In the genomic region with DNA sequence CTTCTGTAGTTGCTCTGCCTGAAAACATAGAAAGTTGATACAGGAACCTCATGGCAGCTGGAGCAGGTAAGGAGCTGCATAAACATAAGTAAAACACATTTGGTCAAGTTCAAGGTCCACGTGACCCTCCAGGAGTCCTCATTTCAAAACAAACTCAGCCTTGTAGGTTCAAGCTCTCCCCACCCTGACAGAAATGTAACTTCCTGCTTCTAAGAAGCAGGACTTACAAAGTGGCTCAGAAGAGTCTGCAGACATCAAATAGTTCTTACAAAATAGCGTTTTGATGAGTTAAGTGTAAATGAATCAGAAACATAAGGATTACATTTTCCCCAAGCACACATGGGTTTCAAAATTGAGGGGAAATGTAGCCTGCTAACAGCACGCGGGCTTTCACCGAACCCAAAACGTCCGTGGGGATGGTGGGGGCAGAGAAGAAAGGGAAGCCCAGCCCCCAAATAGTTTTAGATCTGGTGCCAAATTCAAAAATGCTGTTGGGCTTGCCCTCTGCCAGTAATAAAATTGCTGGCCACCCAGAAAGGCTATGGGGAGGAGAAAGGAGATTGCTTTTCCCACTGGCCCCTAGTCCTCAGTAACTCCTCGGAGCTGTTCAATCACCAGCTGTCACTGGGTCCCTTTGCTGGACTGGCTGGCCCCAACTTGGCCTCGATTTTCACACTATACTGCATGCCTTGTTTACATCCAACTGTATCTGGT, we compare ENCODE assay signal across 14 mouse cellular contexts.
DNase-seq lines count a peak whose midpoint lies in the region; ATAC-seq and TF ChIP-seq lines count a peak whose summit lies in the region.
"Had no signal": no experiment of that assay in that cellular context is flagged by ENCODE, and none has a peak within 500 bp of the region (broad histone marks: within the 10 kb centered on the region; RNA-seq: fewer than 3 reads in every experiment).

No protein-coding gene starts in this region.

- no peak for ATAC-seq in heart, embryonic 13.5 days (ENCODE audit: extremely low read depth, insufficient number of reproducible peaks, low FRiP score, low TSS enrichment)
- ATAC-seq in lung, embryonic 14.5 days (ENCODE audit: insufficient read depth) = peak; percentile 97
- ATAC-seq in limb, embryonic 12.5 days (ENCODE audit: insufficient number of reproducible peaks, insufficient read depth, low FRiP score, low TSS enrichment, low read depth) = peak; percentile 80; the same call in 1 of the 2 replicates
- ATAC-seq: Patski had no signal

- 40% methylated on average over 9 of the region's 9 CpGs for WGBS in heart, embryonic 13.5 days
- WGBS in lung, embryonic 14.5 days = 10% methylated on average over 9 of the region's 9 CpGs
- 38% methylated on average over 9 of the region's 9 CpGs for WGBS in embryonic facial prominence, embryonic 10.5 days
- 14% methylated on average over 9 of the region's 9 CpGs for WGBS in limb, embryonic 12.5 days

- H3K27ac ChIP-seq in heart, embryonic 13.5 days (replicated peaks) = 0 out of 2 replicates have a peak overlapping the region, but pooled peaks have one; percentile 15
- peak overlapping the region; percentile 42; the same call in 1 of the 2 replicates for H3K27ac ChIP-seq in lung, embryonic 14.5 days (ENCODE audit: low read depth)
- peak overlapping the region; percentile 66 for H3K27ac ChIP-seq in embryonic facial prominence, embryonic 10.5 days (replicated peaks)
- peak overlapping the region; percentile 1; the same call in 1 of the 2 replicates for H3K27ac ChIP-seq in limb, embryonic 12.5 days
- H3K27ac ChIP-seq: gastrocnemius, adult 2 months; macrophage; neural tube, embryonic 13.5 days had no signal

- peak overlapping the region; percentile 28; the same call in 1 of the 2 replicates for H3K4me2 ChIP-seq in heart, embryonic 13.5 days
- H3K4me2 ChIP-seq in lung, embryonic 14.5 days = peak overlapping the region; percentile 29
- H3K4me2 ChIP-seq in limb, embryonic 12.5 days = peak overlapping the region; percentile 43
- H3K4me2 ChIP-seq: neural tube, embryonic 13.5 days had no signal

- no peak overlapping the region for H3K9ac ChIP-seq in heart, embryonic 13.5 days
- no peak overlapping the region for H3K9ac ChIP-seq in lung, embryonic 14.5 days
- no peak overlapping the region for H3K9ac ChIP-seq in limb, embryonic 12.5 days (replicated peaks)
- H3K9ac ChIP-seq: neural tube, embryonic 13.5 days had no signal

- peaks cover 9% of the 10 kb centered on the region for H3K4me1 ChIP-seq in heart, embryonic 13.5 days
- H3K4me1 ChIP-seq in lung, embryonic 14.5 days (ENCODE audit: insufficient read depth) = peaks cover 9% of the 10 kb centered on the region; the same call in 1 of the 2 replicates
- H3K4me1 ChIP-seq in embryonic facial prominence, embryonic 10.5 days = peaks cover 28% of the 10 kb centered on the region
- peaks cover 27% of the 10 kb centered on the region for H3K4me1 ChIP-seq in limb, embryonic 12.5 days (replicated peaks)
- H3K4me1 ChIP-seq: neural tube, embryonic 13.5 days had no signal

- no peaks in the 10 kb centered on the region for H3K9me3 ChIP-seq in heart, embryonic 13.5 days
- no peaks in the 10 kb centered on the region for H3K9me3 ChIP-seq in lung, embryonic 14.5 days (ENCODE audit: low read depth, low read length)
- no peaks in the 10 kb centered on the region for H3K9me3 ChIP-seq in embryonic facial prominence, embryonic 10.5 days
- no peaks in the 10 kb centered on the region for H3K9me3 ChIP-seq in limb, embryonic 12.5 days
- H3K9me3 ChIP-seq: neural tube, embryonic 13.5 days had no signal

- no peaks in the 10 kb centered on the region for H3K36me3 ChIP-seq in heart, embryonic 13.5 days
- H3K36me3 ChIP-seq in lung, embryonic 14.5 days (ENCODE audit: insufficient read depth) = no peaks in the 10 kb centered on the region
- H3K36me3 ChIP-seq in embryonic facial prominence, embryonic 10.5 days (replicated peaks) = no peaks in the 10 kb centered on the region
- no peaks in the 10 kb centered on the region for H3K36me3 ChIP-seq in limb, embryonic 12.5 days
- H3K36me3 ChIP-seq: neural tube, embryonic 13.5 days had no signal

- TF ChIP-seq CTCF in lung, embryonic 14.5 days (IDR thresholded peaks at IDR 0.05; ENCODE audit: low read depth) = no peak

- no peaks in the 10 kb centered on the region for H3K27me3 ChIP-seq in heart, embryonic 13.5 days (replicated peaks)
- H3K27me3 ChIP-seq in lung, embryonic 14.5 days (ENCODE audit: insufficient read depth, low read length) = no peaks in the 10 kb centered on the region
- H3K27me3 ChIP-seq in embryonic facial prominence, embryonic 10.5 days (replicated peaks; ENCODE audit: low read depth, poor library complexity, severe bottlenecking) = peaks cover 13% of the 10 kb centered on the region
- H3K27me3 ChIP-seq in limb, embryonic 12.5 days = no peaks in the 10 kb centered on the region
- H3K27me3 ChIP-seq: neural tube, embryonic 13.5 days; Patski had no signal

- no peak for DNase-seq in heart, adult 8-10 months (ENCODE audit: low spot score)
- peak; percentile 87 for DNase-seq in lung, embryonic 14.5 days
- DNase-seq in lung, postnatal 36 days = no peak
- DNase-seq in embryonic facial prominence, embryonic 10.5 days (ENCODE audit: low spot score) = peak; percentile 51
- no peak for DNase-seq in spleen, postnatal 10 days (ENCODE audit: low spot score in 2 of 2)
- DNase-seq in thymus, postnatal 36 days = no peak
- DNase-seq: cerebellum, postnatal 36 days; gastrocnemius, adult 2 months; right cerebral cortex, postnatal 4 days had no signal

- H3K4me3 ChIP-seq in heart, embryonic 13.5 days = no peak overlapping the region
- H3K4me3 ChIP-seq in lung, embryonic 14.5 days (ENCODE audit: low read depth, low read length) = no peak overlapping the region
- H3K4me3 ChIP-seq in embryonic facial prominence, embryonic 10.5 days = no peak overlapping the region
- no peak overlapping the region for H3K4me3 ChIP-seq in limb, embryonic 12.5 days (replicated peaks)
- H3K4me3 ChIP-seq: gastrocnemius, adult 2 months; neural tube, embryonic 13.5 days had no signal

Comparison
In these comparisons a context has a peak if more than half of its experiments do, and no peak if none do; other contexts are left out.
1. DNase-seq: peak in lung, embryonic 14.5 days (single experiment) and embryonic facial prominence, embryonic 10.5 days (single experiment); none in heart, adult 8-10 months (single experiment), lung, postnatal 36 days (single experiment), spleen, postnatal 10 days (0 of 2) and thymus, postnatal 36 days (0 of 2).
2. H3K27ac ChIP-seq: peak in every context shown above with its lines; median percentile 66 in embryonic facial prominence, embryonic 10.5 days; 42 in lung, embryonic 14.5 days; 15 in heart, embryonic 13.5 days; 1 in limb, embryonic 12.5 days.
3. Peak in every context shown above with its lines, with median percentiles within 50 percentile points of each other: H3K4me2 ChIP-seq.